Mouse (Mus musculus) forebrain, embryonic 16.5 days (tissue): ENCODE measurements around the gene Hp. TPM values are rescaled to one million over a fixed set of nuclear protein-coding genes. Genes with fewer than 3 reads are reported as not detected.

Experiments used
- ATAC-seq: fragments of 200-750 bp; cut with Nextera tagmentation; 2 replicates; pipeline ENCODE4 v1.8.0; 2017; ENCODE audit warnings: mild to moderate bottlenecking, moderate library complexity
- H3K27ac ChIP-seq: fragments of 300-500 bp; sonication (generic); 2 replicates; pipeline ENCODE4 v1.5.1; 2014; ENCODE audit warnings: low read length, control low read depth
- H3K27me3 ChIP-seq: fragments of 300-500 bp; sonication (generic); replicated peaks from 2 replicates; pipeline ENCODE4 v1.6.1; 2014; ENCODE audit warnings: low read length; ENCODE audit not compliant: control insufficient read depth, insufficient read depth
- H3K36me3 ChIP-seq: fragments of 300-500 bp; sonication (generic); 2 replicates; pipeline ENCODE4 v1.6.1; 2014; ENCODE audit not compliant: control insufficient read depth, insufficient read depth
- H3K4me1 ChIP-seq: fragments of 300-500 bp; sonication (generic); replicated peaks from 2 replicates; pipeline ENCODE4 v1.6.1; 2014; ENCODE audit warnings: low read length; ENCODE audit not compliant: control insufficient read depth, insufficient read depth
- H3K4me2 ChIP-seq: fragments of 300-500 bp; sonication (generic); 2 replicates; pipeline ENCODE4 v1.6.1; 2014; ENCODE audit warnings: mild to moderate bottlenecking, low read length, control low read depth
- H3K4me3 ChIP-seq: fragments of 300-500 bp; sonication (generic); replicated peaks from 2 replicates; pipeline ENCODE4 v1.5.1; 2014; ENCODE audit warnings: mild to moderate bottlenecking, low read length, control low read depth
- H3K9ac ChIP-seq: fragments of 300-500 bp; sonication (generic); replicated peaks from 2 replicates; pipeline ENCODE4 v1.6.1; 2014; ENCODE audit warnings: low read depth, low read length, control low read depth
- H3K9me3 ChIP-seq: fragments of 300-500 bp; sonication (generic); 2 replicates; pipeline ENCODE4 v1.6.1; 2016; ENCODE audit warnings: low read length; ENCODE audit not compliant: control insufficient read depth
- WGBS: fragments of 180-500 bp; shearing (Covaris S2); extraction: QIAGEN DNeasy Blood & Tissue Kit; methylation state at CpG from one replicate; pipeline ENCODE4 v1.1.7; 2014; 5-methylcytosine and 5-hydroxymethylcytosine counted together
- polyA plus RNA-seq: library from polyadenylated mRNA; unstranded; fragments of >200 nt; fragmentation: Nextera tagmentation; extraction: Ambion mirVana; gene quantifications from 2 replicates; pipeline ENCODE4 v1.2.1, GENCODE M21; 2015

Gene Hp
- polyA plus RNA-seq, 1 experiment from 2014 or later, result 0.20 TPM

DNA sequence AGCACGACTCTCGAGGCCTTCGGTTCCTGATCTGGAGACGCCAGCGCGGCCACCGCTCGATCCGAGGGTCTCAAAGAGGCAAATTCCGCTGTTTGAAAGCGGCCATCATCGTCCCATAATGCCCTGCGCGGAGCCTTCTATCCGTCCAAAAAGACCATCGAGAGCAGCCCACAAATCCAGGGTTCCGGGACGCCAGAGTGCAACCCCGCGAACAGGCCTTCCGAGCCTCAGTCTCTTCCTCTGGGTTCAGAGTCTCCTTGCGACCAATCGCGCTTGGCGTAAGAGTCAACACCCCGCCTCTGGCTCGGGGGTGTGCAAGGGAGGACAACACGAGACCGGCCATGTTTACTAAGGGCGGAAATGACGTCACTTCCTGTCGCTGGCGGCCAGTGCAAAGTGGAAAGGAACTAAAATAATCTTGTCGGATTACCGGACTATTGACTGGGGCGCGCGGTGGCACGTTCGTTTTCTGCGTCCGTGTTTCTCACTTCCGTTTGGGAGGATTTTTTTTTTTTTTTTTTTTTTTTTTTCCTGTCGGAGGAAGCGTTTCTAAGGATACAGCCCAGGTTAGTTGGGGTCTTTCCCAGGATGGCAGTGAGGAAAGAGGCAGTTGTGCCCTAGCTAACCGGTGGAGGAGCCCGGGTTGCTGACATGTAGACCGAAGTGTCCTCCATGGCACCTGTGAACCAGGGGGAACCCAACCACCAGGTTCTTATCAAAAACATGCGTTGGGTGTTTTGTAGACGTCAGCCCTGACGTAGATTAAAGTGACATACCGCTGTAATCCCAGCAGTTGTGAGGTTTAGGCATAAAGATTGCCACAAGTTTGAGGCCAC is 13.3 kb downstream of the Hp start, which contains the start of the genes Dhx38 and Txnl4b:
Dhx38 (minus strand) TSS at position 364 of the 836 bp plus-strand sequence.
Txnl4b (plus strand) TSS at position 395 of the 836 bp plus-strand sequence.
- H3K9me3 ChIP-seq, result no peaks in the 10 kb centered on the region
- H3K27ac ChIP-seq, result peak within 1 kb of the TSS; percentile 90
- peak; percentile 100 for ATAC-seq
- WGBS, result under 1% methylated on average over 52 of the region's 52 CpGs
- H3K27me3 ChIP-seq, result no peaks in the 10 kb centered on the region
- H3K9ac ChIP-seq, result peak within 1 kb of the TSS; percentile 90
- H3K4me2 ChIP-seq, result peak within 1 kb of the TSS; percentile 87
- H3K36me3 ChIP-seq, result peaks cover 6% of the 10 kb centered on the region
- peak within 1 kb of the TSS; percentile 87 for H3K4me3 ChIP-seq
- peaks cover 16% of the 10 kb centered on the region for H3K4me1 ChIP-seq

DNA sequence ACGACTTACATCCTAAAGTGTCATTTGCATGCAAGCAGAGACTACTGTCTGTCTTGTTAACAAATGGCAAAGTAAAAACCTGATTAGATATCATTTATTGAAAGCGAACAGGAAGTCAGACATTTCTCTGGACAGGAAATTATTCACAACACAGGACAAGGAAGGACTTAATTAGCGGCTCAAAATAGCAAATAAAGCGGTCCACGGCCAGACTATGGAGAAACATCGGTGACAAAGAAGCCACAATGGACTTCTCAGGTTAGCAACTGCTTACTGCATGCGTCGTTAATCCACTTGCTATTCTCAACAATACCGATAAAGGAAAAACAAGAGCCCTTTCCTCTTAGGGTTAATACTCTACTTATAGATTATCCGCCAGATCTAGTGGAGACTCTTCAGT is 14.2 kb downstream of the Hp start:
- Histone ChIP-seq H3K27ac (no peak overlapping the region; the same call in 1 of the 2 replicates), H3K4me2 (peak overlapping the region; percentile 87), H3K4me3 (peak overlapping the region; percentile 87), H3K36me3 (peaks cover 10% of the 10 kb centered on the region), H3K9me3 (no peaks in the 10 kb centered on the region), H3K9ac (peak overlapping the region; percentile 90), H3K4me1 (peaks cover 16% of the 10 kb centered on the region), H3K27me3 (no peaks in the 10 kb centered on the region)
- no peak for ATAC-seq
- 6% methylated on average over 10 of the region's 10 CpGs for WGBS

DNA sequence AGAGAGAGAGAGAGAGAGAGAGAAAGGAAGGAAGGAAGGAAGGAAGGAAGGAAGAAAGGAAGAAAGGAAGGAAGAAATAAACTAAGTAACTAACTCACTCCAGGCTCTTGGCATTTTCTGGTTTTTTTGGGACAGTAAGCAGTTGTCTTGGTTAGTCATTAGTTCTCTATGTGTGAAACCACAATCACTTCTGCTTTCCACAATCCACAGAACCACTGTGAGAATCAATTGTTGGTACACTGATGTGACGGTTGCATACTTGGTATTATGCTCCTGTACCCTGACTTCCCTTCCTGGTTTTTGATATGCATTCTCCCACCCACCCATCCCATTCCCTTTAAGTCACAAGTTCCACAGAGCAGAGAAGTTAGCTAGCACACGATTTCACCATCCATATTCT is 15.1 kb downstream of the Hp start:
- no peaks in the 10 kb centered on the region for H3K9me3 ChIP-seq
- no peaks in the 10 kb centered on the region for H3K27me3 ChIP-seq
- no peak overlapping the region for H3K9ac ChIP-seq
- no peak overlapping the region for H3K4me3 ChIP-seq
- no peak for ATAC-seq
- WGBS, result 76% methylated on average over 2 of the region's 2 CpGs
- no peak overlapping the region for H3K27ac ChIP-seq
- H3K4me2 ChIP-seq, result no peak overlapping the region
- peaks cover 16% of the 10 kb centered on the region for H3K4me1 ChIP-seq
- H3K36me3 ChIP-seq, result peaks cover 19% of the 10 kb centered on the region

DNA sequence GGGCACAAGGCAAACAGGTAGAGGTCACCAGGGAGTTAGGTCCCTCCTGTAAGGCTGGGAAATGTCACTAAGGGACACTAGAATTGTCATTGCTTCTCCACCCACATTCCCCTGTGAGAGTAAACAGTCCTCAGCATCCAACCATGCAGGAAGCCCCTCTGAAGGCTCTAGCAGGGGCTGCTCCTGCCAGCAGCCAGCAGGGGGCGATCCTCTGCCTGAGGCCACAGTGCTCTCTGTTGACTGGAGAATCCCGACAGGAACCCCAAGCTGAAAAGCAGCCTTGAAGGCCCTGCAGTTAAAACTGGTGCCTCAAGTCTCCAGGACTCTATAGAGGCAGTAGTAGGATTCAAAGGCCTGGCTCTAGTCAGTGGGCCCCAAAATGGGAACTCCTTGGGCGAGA is 27.3 kb downstream of the Hp start:
- peaks cover 80% of the 10 kb centered on the region for H3K36me3 ChIP-seq
- no peaks in the 10 kb centered on the region for H3K9me3 ChIP-seq
- no peak overlapping the region for H3K27ac ChIP-seq
- WGBS, result 37% methylated on average over 3 of the region's 3 CpGs
- H3K9ac ChIP-seq, result no peak overlapping the region
- H3K4me2 ChIP-seq, result no peak overlapping the region
- ATAC-seq, result no peak
- no peak overlapping the region for H3K4me3 ChIP-seq
- H3K27me3 ChIP-seq, result no peaks in the 10 kb centered on the region
- H3K4me1 ChIP-seq, result no peaks in the 10 kb centered on the region

DNA sequence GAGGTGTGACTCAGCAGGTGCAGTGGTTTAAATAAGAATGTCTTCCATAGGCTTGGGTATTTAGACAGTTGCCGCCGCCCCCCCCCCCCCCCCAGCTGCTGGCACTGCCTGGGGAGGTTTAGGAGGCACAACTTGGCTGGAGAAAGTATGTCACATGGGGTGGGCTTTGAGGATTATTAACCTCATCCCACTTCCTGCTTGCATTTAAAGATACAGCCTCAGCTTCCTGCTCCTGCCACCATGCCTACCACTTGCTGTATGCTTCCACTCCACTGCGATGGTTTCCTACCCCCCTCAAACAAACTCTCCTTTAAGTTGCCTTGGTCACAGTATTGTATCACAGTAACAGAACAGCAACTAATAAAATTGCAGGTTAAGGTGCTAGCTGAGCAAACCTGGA is 34.9 kb downstream of the Hp start:
- 83% methylated on average over 1 of the region's 3 CpGs for WGBS
- Histone ChIP-seq H3K27me3 (no peaks in the 10 kb centered on the region), H3K4me3 (no peak overlapping the region), H3K9ac (no peak overlapping the region), H3K4me2 (no peak overlapping the region), H3K4me1 (no peaks in the 10 kb centered on the region), H3K36me3 (peaks cover 13% of the 10 kb centered on the region), H3K27ac (no peak overlapping the region), H3K9me3 (no peaks in the 10 kb centered on the region)
- no peak for ATAC-seq

DNA sequence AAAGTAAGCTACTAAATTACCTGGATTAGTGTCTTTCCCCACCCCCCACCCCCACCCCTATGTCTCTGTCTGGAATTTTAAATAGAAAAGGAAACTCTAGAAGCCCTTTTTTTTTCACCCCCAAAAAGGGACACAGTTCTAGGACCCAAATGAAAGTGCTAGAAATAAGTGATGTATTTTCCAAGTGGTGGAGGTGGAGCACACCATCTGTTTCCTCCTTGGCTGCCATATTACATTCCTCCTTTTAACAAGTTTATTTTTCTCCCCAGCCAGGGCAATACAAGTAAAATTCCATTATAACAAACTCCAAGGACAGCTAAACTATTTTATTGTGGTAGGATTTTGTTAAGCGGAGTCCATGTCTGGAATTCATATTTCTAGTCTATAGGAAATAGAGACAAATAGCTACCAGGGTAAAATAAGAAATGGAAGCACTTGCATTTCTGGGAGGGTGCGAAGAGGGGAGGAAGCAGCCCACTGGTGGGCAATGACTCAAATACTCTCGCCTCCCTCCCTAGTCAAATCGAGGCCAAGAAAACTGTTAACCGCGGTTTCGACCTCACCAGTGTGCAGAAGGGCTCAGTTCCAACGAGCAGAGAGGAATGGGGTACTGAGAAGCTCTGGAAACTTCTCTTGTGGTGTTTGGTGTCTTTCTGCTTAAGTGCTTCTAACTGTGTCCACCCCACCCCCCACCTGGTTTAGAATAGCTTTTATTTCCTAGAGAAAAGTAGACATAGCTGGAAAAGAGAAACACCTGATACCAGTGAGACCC is 36.0 kb downstream of the Hp start:
- H3K36me3 ChIP-seq, result peaks cover 6% of the 10 kb centered on the region; the same call in 1 of the 2 replicates
- no peak overlapping the region for H3K4me2 ChIP-seq
- no peak for ATAC-seq
- no peaks in the 10 kb centered on the region for H3K27me3 ChIP-seq
- no peak overlapping the region for H3K4me3 ChIP-seq
- no peak overlapping the region for H3K9ac ChIP-seq
- H3K4me1 ChIP-seq, result no peaks in the 10 kb centered on the region
- 85% methylated on average over 8 of the region's 8 CpGs for WGBS
- no peaks in the 10 kb centered on the region for H3K9me3 ChIP-seq
- H3K27ac ChIP-seq, result no peak overlapping the region

DNA sequence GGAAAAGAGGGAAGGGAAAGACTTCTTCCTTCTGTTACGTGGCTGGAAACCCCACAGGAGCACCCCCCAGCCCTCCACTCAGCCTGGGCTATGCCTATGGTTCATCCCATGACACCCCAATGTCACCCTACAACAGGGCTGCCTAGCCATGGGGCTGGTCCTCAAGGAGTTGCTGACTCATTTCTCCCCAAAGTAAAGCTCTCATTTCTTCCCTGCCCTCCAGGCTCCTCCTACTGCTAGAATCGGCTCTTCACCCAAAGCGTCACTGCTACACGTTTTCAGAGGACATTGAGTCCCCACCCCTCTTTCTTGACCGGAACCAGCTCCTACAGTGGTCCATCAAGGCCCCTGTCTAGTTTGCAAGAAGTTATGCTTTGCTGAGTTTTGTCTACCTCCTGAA is 36.8 kb downstream of the Hp start:
- no peak overlapping the region for H3K4me2 ChIP-seq
- no peaks in the 10 kb centered on the region for H3K9me3 ChIP-seq
- no peaks in the 10 kb centered on the region for H3K27me3 ChIP-seq
- H3K27ac ChIP-seq, result no peak overlapping the region
- no peak for ATAC-seq
- H3K4me3 ChIP-seq, result no peak overlapping the region
- peaks cover under 1% of the 10 kb centered on the region; the same call in 1 of the 2 replicates for H3K36me3 ChIP-seq
- no peaks in the 10 kb centered on the region for H3K4me1 ChIP-seq
- H3K9ac ChIP-seq, result no peak overlapping the region
- 73% methylated on average over 5 of the region's 5 CpGs for WGBS

DNA sequence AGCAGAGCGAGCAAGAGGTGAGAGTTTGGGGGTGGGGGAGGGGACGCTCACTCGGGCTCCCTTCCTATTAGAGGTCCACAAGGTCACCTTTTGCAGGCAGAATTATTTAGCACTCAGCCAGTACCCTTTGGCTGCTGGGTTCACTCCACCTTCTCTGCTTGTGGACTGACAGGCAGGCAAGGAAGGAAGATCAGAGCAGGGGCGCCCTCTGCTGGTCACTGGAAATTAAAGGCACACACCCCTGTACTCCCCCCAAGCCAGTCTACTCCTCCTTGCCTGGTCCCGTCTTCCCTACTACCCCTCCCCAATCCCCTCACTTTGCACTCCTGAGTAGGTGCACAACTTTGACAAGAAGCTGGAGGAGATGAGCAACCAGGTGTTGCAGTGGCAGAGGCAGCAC is 42.3 kb downstream of the Hp start:
- WGBS, result 6% methylated on average over 5 of the region's 5 CpGs
- Histone ChIP-seq H3K36me3 (no peaks in the 10 kb centered on the region), H3K9ac (no peak overlapping the region), H3K4me3 (no peak overlapping the region), H3K9me3 (no peaks in the 10 kb centered on the region), H3K4me1 (no peaks in the 10 kb centered on the region), H3K27ac (no peak overlapping the region), H3K4me2 (no peak overlapping the region), H3K27me3 (no peaks in the 10 kb centered on the region)
- peak; percentile 90 for ATAC-seq
